Mouse (Mus musculus) spleen, adult 2 months (tissue): ENCODE results near the gene Tuba3a.

Experiments used
- CTCF ChIP-seq: fragments of 200-500 bp; IDR thresholded peaks from 2 replicates; pipeline ENCODE4 v1.5.1; 2011; ENCODE audit warnings: mild to moderate bottlenecking, inconsistent platforms; ENCODE audit not compliant: insufficient read depth, insufficient read length, insufficient replicate concordance; ENCODE audit errors: extremely low read depth
- POLR2A ChIP-seq: fragments of 200-500 bp; IDR thresholded peaks from 2 replicates; pipeline ENCODE4 v1.6.1; 2011; ENCODE audit warnings: low read depth, low read length, inconsistent platforms

DNA sequence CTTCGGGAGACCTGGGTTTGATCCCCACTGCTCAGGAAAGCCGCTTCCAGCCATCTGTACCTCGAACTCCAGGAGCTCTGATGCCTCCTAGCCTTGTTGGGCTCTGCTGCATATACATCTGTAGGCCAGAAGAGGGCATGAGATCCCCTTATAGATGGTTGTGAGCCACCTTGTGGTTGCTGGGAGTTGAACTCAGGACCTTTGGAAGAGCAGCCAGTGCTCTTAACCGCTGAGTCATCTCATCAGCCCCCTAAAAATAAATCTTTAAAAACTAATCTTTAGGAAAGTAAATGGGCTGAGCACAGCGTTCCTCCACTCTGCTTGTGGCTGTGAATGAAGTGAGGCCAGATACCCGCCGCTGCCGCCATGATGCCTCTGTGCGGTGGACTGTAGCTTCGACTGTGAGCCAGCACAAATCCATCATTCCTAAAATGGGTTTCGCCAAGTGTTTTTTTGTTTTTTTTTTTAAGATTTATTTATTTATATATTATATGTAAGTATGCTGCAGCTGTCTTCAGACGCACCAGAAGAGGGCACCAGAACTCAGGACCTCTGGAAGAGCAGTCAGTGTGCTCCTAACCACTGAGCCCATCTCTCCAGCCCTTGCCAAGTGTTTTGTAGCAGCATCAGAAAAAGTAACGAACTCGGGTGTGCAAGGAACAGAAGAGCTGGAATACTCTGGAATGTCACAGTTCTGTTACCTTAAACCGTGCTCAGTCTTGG is 10.8 kb downstream of the Tuba3a start:
- TF ChIP-seq CTCF (peak; percentile 22; the same call in 1 of the 2 replicates), POLR2A (no peak)
